Comparison of ENCODE assay signal across 11 mouse cellular contexts in genomic region chr1:175603390-175603789, GRCm38 (mm10). TPM values are rescaled to one million over a fixed set of nuclear protein-coding genes. Genes with fewer than 3 reads are reported as not detected.
DNase-seq lines count a peak whose midpoint lies in the region; ATAC-seq and TF ChIP-seq lines count a peak whose summit lies in the region.
"Had no signal": no experiment of that assay in that cellular context is flagged by ENCODE, and none has a peak within 500 bp of the region (broad histone marks: within the 10 kb centered on the region; RNA-seq: fewer than 3 reads in every experiment).

No protein-coding gene starts in this region.

- no peak for ATAC-seq in intestine, postnatal 0 days
- no peak for ATAC-seq in intestine, embryonic 15.5 days
- ATAC-seq in hindbrain, embryonic 15.5 days (ENCODE audit: low FRiP score, low read depth): peak; percentile 62; the same call in 1 of the 2 replicates
- ATAC-seq in erythroblast, adult 5-6 weeks (replicated peaks; ENCODE audit: low FRiP score, poor library complexity, severe bottlenecking): no peak
- ATAC-seq: Patski had no signal

- H3K36me3 ChIP-seq in intestine, postnatal 0 days (ENCODE audit: control insufficient read depth, insufficient read depth): peaks cover 53% of the 10 kb centered on the region
- H3K36me3 ChIP-seq in intestine, embryonic 15.5 days: peaks cover 20% of the 10 kb centered on the region
- peaks cover 45 to 77% of the 10 kb centered on the region in 2 experiments for H3K36me3 ChIP-seq in CH12.LX (replicated peaks in 1 of 2; ENCODE audit: control insufficient read depth in 1 of 2, insufficient read depth in 1 of 2, low read length in 1 of 2)
- H3K36me3 ChIP-seq in hindbrain, embryonic 15.5 days: peaks cover 46% of the 10 kb centered on the region

- TF ChIP-seq POLR2A in CH12.LX (IDR thresholded peaks at IDR 0.05; ENCODE audit: low read depth, low read length): no peak
- no peak for TF ChIP-seq POLR2A in bone marrow, adult 2 months (IDR thresholded peaks at IDR 0.05; ENCODE audit: borderline replicate concordance, control insufficient read depth, low read depth, low read length)

- TF ChIP-seq EP300 in CH12.LX (IDR thresholded peaks at IDR 0.05; ENCODE audit: low read length): no peak

- no peak for DNase-seq in CH12.LX (ENCODE audit: extremely low read depth)
- DNase-seq in spleen, postnatal 14 days (ENCODE audit: low spot score in 2 of 2): no peak
- no peak for DNase-seq in layer of hippocampus, adult 8-10 months (ENCODE audit: low spot score in 2 of 2)
- DNase-seq: gastrocnemius, postnatal 14 days had no signal

- dilution Hi-C loops in CH12.LX (cut with MboI; ENCODE audit: extremely low pct_ligation_motif_present, extremely low pct_unique_long_range_greater_than_20kb, low sequenced_read_pairs): no loop called here

- in situ Hi-C loops in CH12.LX (cut with MboI; ENCODE audit: low pct_ligation_motif_present, low pct_unique_long_range_greater_than_20kb, low sequenced_read_pairs): no loop called here

- no peak overlapping the region for H3K4me2 ChIP-seq in intestine, postnatal 0 days (replicated peaks; ENCODE audit: low read depth)
- no peak overlapping the region for H3K4me2 ChIP-seq in intestine, embryonic 15.5 days (replicated peaks)
- H3K4me2 ChIP-seq in CH12.LX (ENCODE audit: insufficient read depth, low read depth, poor library complexity, severe bottlenecking): no peak overlapping the region
- H3K4me2 ChIP-seq in hindbrain, embryonic 15.5 days: no peak overlapping the region
- H3K4me2 ChIP-seq: lung, embryonic 15.5 days had no signal

- no peak overlapping the region for H3K9ac ChIP-seq in intestine, postnatal 0 days (ENCODE audit: low read depth, low read length)
- no peak overlapping the region for H3K9ac ChIP-seq in intestine, embryonic 15.5 days
- no peak overlapping the region for H3K9ac ChIP-seq in CH12.LX (ENCODE audit: insufficient read depth, low read depth)
- H3K9ac ChIP-seq in hindbrain, embryonic 15.5 days: no peak overlapping the region
- H3K9ac ChIP-seq: lung, embryonic 15.5 days had no signal

- no peak overlapping the region for H3K27ac ChIP-seq in intestine, postnatal 0 days (ENCODE audit: low read depth, low read length)
- no peak overlapping the region for H3K27ac ChIP-seq in intestine, embryonic 15.5 days
- H3K27ac ChIP-seq in CH12.LX (ENCODE audit: insufficient read depth, low read depth): no peak overlapping the region
- no peak overlapping the region for H3K27ac ChIP-seq in bone marrow, adult 2 months (ENCODE audit: control insufficient read depth, insufficient read depth, low read depth, low read length, poor library complexity)
- H3K27ac ChIP-seq in hindbrain, embryonic 15.5 days (replicated peaks): no peak overlapping the region
- H3K27ac ChIP-seq: lung, embryonic 15.5 days had no signal

- peak; percentile 41 for TF ChIP-seq RAD21 in CH12.LX (IDR thresholded peaks at IDR 0.05; ENCODE audit: low read depth, low read length)

- no peaks in the 10 kb centered on the region for H3K79me2 ChIP-seq in CH12.LX (replicated peaks; ENCODE audit: control insufficient read depth, extremely low read depth, insufficient read depth, poor library complexity, severe bottlenecking)

- no peak overlapping the region for H3K4me3 ChIP-seq in intestine, postnatal 0 days (ENCODE audit: low read depth, low read length)
- H3K4me3 ChIP-seq in intestine, embryonic 15.5 days (replicated peaks): no peak overlapping the region
- H3K4me3 ChIP-seq in CH12.LX (replicated peaks in 1 of 3; ENCODE audit: low read depth in 2 of 3, low read length in 2 of 3, poor library complexity in 1 of 3): no peak overlapping the region
- H3K4me3 ChIP-seq in bone marrow, adult 2 months (replicated peaks; ENCODE audit: control insufficient read depth, low read depth, low read length): no peak overlapping the region
- H3K4me3 ChIP-seq in hindbrain, embryonic 15.5 days: no peak overlapping the region
- H3K4me3 ChIP-seq: lung, embryonic 15.5 days had no signal

- WGBS in intestine, postnatal 0 days: 74% methylated on average over 6 of the region's 6 CpGs
- 65% methylated on average over 6 of the region's 6 CpGs for WGBS in intestine, embryonic 15.5 days
- 76% methylated on average over 6 of the region's 6 CpGs for WGBS in bone marrow, adult 2 months
- WGBS in hindbrain, embryonic 15.5 days: 63% methylated on average over 6 of the region's 6 CpGs

- peak; percentile 56 for TF ChIP-seq CTCF in intestine, postnatal 0 days (IDR thresholded peaks at IDR 0.05; ENCODE audit: low read depth)
- peak in 1 of 2 experiments; percentile 36; a peak in 2 of 4 replicates for TF ChIP-seq CTCF in CH12.LX (conservative IDR thresholded peaks at IDR 0.05 in 1 of 2, IDR thresholded peaks at IDR 0.05 in 1 of 2; ENCODE audit: low read depth in 2 of 2, low read length in 2 of 2)
- TF ChIP-seq CTCF in bone marrow, adult 2 months (IDR thresholded peaks at IDR 0.05; ENCODE audit: control insufficient read depth, insufficient read depth, low read length): peak; percentile 35; the same call in 1 of the 2 replicates

- H3K4me1 ChIP-seq in intestine, postnatal 0 days (replicated peaks; ENCODE audit: control insufficient read depth, insufficient read depth, low read length): no peaks in the 10 kb centered on the region
- H3K4me1 ChIP-seq in intestine, embryonic 15.5 days (replicated peaks): no peaks in the 10 kb centered on the region
- peaks cover 7 to 15% of the 10 kb centered on the region in 2 experiments; a peak in 3 of 4 replicates for H3K4me1 ChIP-seq in CH12.LX (ENCODE audit: control insufficient read depth in 1 of 2, insufficient read depth in 2 of 2)
- H3K4me1 ChIP-seq in bone marrow, adult 2 months (ENCODE audit: control insufficient read depth, insufficient read depth, low read length): no peaks in the 10 kb centered on the region; the same call in 1 of the 2 replicates
- no peaks in the 10 kb centered on the region for H3K4me1 ChIP-seq in hindbrain, embryonic 15.5 days (replicated peaks)
- H3K4me1 ChIP-seq: lung, embryonic 15.5 days had no signal

- H3K27me3 ChIP-seq in intestine, postnatal 0 days (replicated peaks; ENCODE audit: control insufficient read depth, insufficient read depth, low read length): no peaks in the 10 kb centered on the region
- H3K27me3 ChIP-seq in intestine, embryonic 15.5 days (replicated peaks): no peaks in the 10 kb centered on the region
- no peaks in the 10 kb centered on the region for H3K27me3 ChIP-seq in CH12.LX (replicated peaks)
- no peaks in the 10 kb centered on the region for H3K27me3 ChIP-seq in hindbrain, embryonic 15.5 days
- H3K27me3 ChIP-seq: lung, embryonic 15.5 days; Patski had no signal

- H3K9me3 ChIP-seq in intestine, postnatal 0 days (ENCODE audit: control insufficient read depth): no peaks in the 10 kb centered on the region
- H3K9me3 ChIP-seq in intestine, embryonic 15.5 days: no peaks in the 10 kb centered on the region
- no peaks in the 10 kb centered on the region for H3K9me3 ChIP-seq in CH12.LX (replicated peaks; ENCODE audit: low read length)
- H3K9me3 ChIP-seq in hindbrain, embryonic 15.5 days: no peaks in the 10 kb centered on the region
- H3K9me3 ChIP-seq: lung, embryonic 15.5 days had no signal

TF ChIP-seq in CH12.LX, 34 proteins besides CTCF, POLR2A, EP300 and RAD21:
- TF ChIP-seq IRF4 (IDR thresholded peaks at IDR 0.05; ENCODE audit: low read depth, low read length) (no peak), SMC3 (IDR thresholded peaks at IDR 0.05; ENCODE audit: low read depth, low read length) (0 out of 2 replicates have a peak, but pooled peaks have one; percentile 10)
TF ChIP-seq in CH12.LX: peak in this region for 1.

RNA-seq across cellular contexts. Expression of gene Kmo, which starts 16.8 kb away (rescaled TPM):
- 0.27 and 0.53 TPM in 2 replicates for polyA plus RNA-seq in intestine, postnatal 0 days (2015; fragmentation: Nextera tagmentation; extraction: Ambion mirVana)
- 0.66 and 0.75 TPM in 2 replicates for polyA plus RNA-seq in intestine, embryonic 15.5 days (2015; fragmentation: Nextera tagmentation; extraction: Ambion mirVana)
- total RNA-seq in CH12.LX (2012; rRNA removed) (9.7 and 13.2 TPM in 2 replicates), CH12.LX (2014; rRNA removed) (49.2 and 50.6 TPM in 2 replicates)
- 42.5 and 48.1 TPM in 2 replicates for polyA plus RNA-seq in CH12.LX (2012; ENCODE audit: insufficient read length, low read depth)
- polyA plus RNA-seq in bone marrow, adult 2 months (2011; ENCODE audit: insufficient read depth, insufficient read length, low replicate concordance, missing spikeins): 2.9 and 11.4 TPM in 2 replicates
- polyA plus RNA-seq in hindbrain, embryonic 15.5 days (2015; fragmentation: Nextera tagmentation; extraction: Ambion mirVana): 0.13 TPM in 1 of 2 replicates, not detected in the other
- under 1 TPM in 2 of 4 experiments, not detected in 2; 0.20 to 0.70 TPM for total RNA-seq in layer of hippocampus, adult 8-10 months (2022)
- 0.63 and 1.7 TPM in 2 replicates for total RNA-seq in erythroblast, adult 5-6 weeks (2015; ENCODE audit: low replicate concordance)
- total RNA-seq in erythroblast, adult 5-6 weeks (2017; ENCODE audit: low replicate concordance): 0.09 and 0.14 TPM in 2 replicates

RNA-seq across cellular contexts. Expression of gene Fh1, which starts 22.0 kb away (rescaled TPM):
- 109 and 112 TPM in 2 replicates for polyA plus RNA-seq in intestine, postnatal 0 days (2015; fragmentation: Nextera tagmentation; extraction: Ambion mirVana)
- polyA plus RNA-seq in intestine, embryonic 15.5 days (2015; fragmentation: Nextera tagmentation; extraction: Ambion mirVana): 155 and 163 TPM in 2 replicates
- total RNA-seq in CH12.LX (2012; rRNA removed): 100 and 104 TPM in 2 replicates
- 113 and 120 TPM in 2 replicates for total RNA-seq in CH12.LX (2014; rRNA removed)
- 122 and 175 TPM in 2 replicates for polyA plus RNA-seq in CH12.LX (2012; ENCODE audit: insufficient read length, low read depth)
- polyA plus RNA-seq in bone marrow, adult 2 months (2011; ENCODE audit: insufficient read depth, insufficient read length, low replicate concordance, missing spikeins): 36.7 and 55.4 TPM in 2 replicates
- polyA plus RNA-seq in hindbrain, embryonic 15.5 days (2015; fragmentation: Nextera tagmentation; extraction: Ambion mirVana): 97.9 and 106 TPM in 2 replicates
- 10 to 100 TPM; 65.4 to 82.2 (median 76.7) TPM for total RNA-seq in layer of hippocampus, adult 8-10 months (2022)
- total RNA-seq in erythroblast, adult 5-6 weeks (2015; ENCODE audit: low replicate concordance): 7.3 and 34.1 TPM in 2 replicates
- total RNA-seq in erythroblast, adult 5-6 weeks (2017; ENCODE audit: low replicate concordance): 14.1 and 42.7 TPM in 2 replicates
